Mouse (Mus musculus) liver, postnatal 0 days (tissue): ENCODE results near the gene Fam45a.

Experiments
- CTCF ChIP-seq: sonication (generic); IDR thresholded peaks from 2 replicates; pipeline ENCODE4 v1.5.1; 2016; ENCODE audit warnings: antibody characterized with exemption, low read depth
- EP300 ChIP-seq: IDR thresholded peaks from 2 replicates; pipeline ENCODE4 v1.6.1; 2016; ENCODE audit warnings: antibody characterized with exemption, low read depth, mild to moderate bottlenecking

DNA sequence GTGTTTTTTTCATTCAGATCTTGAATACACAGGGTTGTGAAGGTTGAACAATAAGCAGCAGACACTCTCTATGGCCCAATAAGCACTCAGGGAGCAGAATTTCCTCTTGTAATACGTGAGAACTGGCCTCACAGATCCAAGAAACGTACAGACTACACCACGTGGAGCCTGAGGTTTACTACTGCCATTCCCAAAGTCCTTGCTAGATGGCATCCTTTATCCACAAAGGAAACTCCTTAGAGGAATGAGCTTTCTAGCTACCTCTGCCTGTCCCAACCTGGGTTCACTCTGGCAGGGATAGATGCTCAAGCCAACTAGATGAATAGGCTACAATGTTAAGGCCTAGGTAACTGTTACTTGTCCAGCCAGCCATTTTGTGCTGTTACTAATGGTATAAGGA lies 71.7 kb downstream of the Fam45a start:
- TF ChIP-seq CTCF (peak; percentile 56), EP300 (no peak)
